Mouse (Mus musculus) E14TG2a.4 (cell line): ENCODE data around the gene Syt1.

ENCODE experiments used
- H3K27me3 ChIP-seq: 2 replicates; pipeline ENCODE4 v1.6.1; 2014; ENCODE audit warnings: low read length, control low read depth; ENCODE audit not compliant: insufficient read depth
- H3K36me3 ChIP-seq: 2 replicates; pipeline ENCODE4 v1.6.1; 2014; ENCODE audit warnings: low read length, control low read depth; ENCODE audit not compliant: insufficient read depth
- H3K4me1 ChIP-seq: replicated peaks from 2 replicates; pipeline ENCODE4 v1.6.1; 2014; ENCODE audit warnings: low read depth, low read length, control low read depth
- H3K4me3 ChIP-seq: replicated peaks from 2 replicates; pipeline ENCODE4 v1.5.1; 2014; ENCODE audit warnings: mild to moderate bottlenecking, low read length
- H3K9me3 ChIP-seq: 2 replicates; pipeline ENCODE4 v1.6.1; 2014; ENCODE audit warnings: low read length, control low read depth
- CTCF ChIP-seq: conservative IDR thresholded peaks from 2 replicates; pipeline ENCODE4 v1.5.1; 2014; ENCODE audit warnings: low read length
- NANOG ChIP-seq: IDR thresholded peaks from 2 replicates; pipeline ENCODE4 v1.6.1; 2014; ENCODE audit warnings: borderline replicate concordance, low read length, mixed read lengths
- POU5F1 ChIP-seq: IDR thresholded peaks from 2 replicates; pipeline ENCODE4 v1.6.1; 2014; ENCODE audit warnings: low read length, borderline replicate concordance

Gene Syt1

GRCm38 (mm10) chr10:108831801-108832200, 179.0 kb downstream of the Syt1 start:
- Histone ChIP-seq H3K27me3 (no peaks in the 10 kb centered on the region), H3K9me3 (no peaks in the 10 kb centered on the region), H3K4me1 (no peaks in the 10 kb centered on the region), H3K36me3 (no peaks in the 10 kb centered on the region), H3K4me3 (no peak overlapping the region)
- TF ChIP-seq CTCF (no peak), NANOG (no peak), POU5F1 (no peak)

GRCm38 (mm10) chr10:108822273-108822672, 188.5 kb downstream of the Syt1 start:
- no peaks in the 10 kb centered on the region for H3K9me3 ChIP-seq

GRCm38 (mm10) chr10:108815339-108815738, 195.4 kb downstream of the Syt1 start:
- Histone ChIP-seq H3K4me3 (no peak overlapping the region), H3K9me3 (no peaks in the 10 kb centered on the region), H3K36me3 (no peaks in the 10 kb centered on the region), H3K4me1 (no peaks in the 10 kb centered on the region), H3K27me3 (no peaks in the 10 kb centered on the region)
- TF ChIP-seq POU5F1 (no peak), CTCF (no peak), NANOG (no peak)

More at GRCm38 (mm10) chr10:108822273-108822672, 188.5 kb downstream of the Syt1 start:
- Histone ChIP-seq H3K27me3 (no peaks in the 10 kb centered on the region), H3K36me3 (no peaks in the 10 kb centered on the region), H3K4me1 (no peaks in the 10 kb centered on the region), H3K4me3 (no peak overlapping the region)
- TF ChIP-seq CTCF (no peak), NANOG (no peak), POU5F1 (no peak)

GRCm38 (mm10) chr10:108804380-108804779, 206.4 kb downstream of the Syt1 start:
- Histone ChIP-seq H3K9me3 (no peaks in the 10 kb centered on the region), H3K4me3 (no peak overlapping the region), H3K4me1 (no peaks in the 10 kb centered on the region), H3K27me3 (no peaks in the 10 kb centered on the region), H3K36me3 (no peaks in the 10 kb centered on the region)
- TF ChIP-seq POU5F1 = no peak
- no peak for TF ChIP-seq CTCF

GRCm38 (mm10) chr10:108800776-108801175, 210.0 kb downstream of the Syt1 start:
- TF ChIP-seq POU5F1 = no peak
- no peak for TF ChIP-seq CTCF
- TF ChIP-seq NANOG = no peak
- Histone ChIP-seq H3K9me3 (no peaks in the 10 kb centered on the region), H3K27me3 (no peaks in the 10 kb centered on the region), H3K36me3 (no peaks in the 10 kb centered on the region), H3K4me3 (no peak overlapping the region), H3K4me1 (no peaks in the 10 kb centered on the region)

- H3K4me3 ChIP-seq = no peak overlapping the region
- H3K4me1 ChIP-seq = no peaks in the 10 kb centered on the region
- no peaks in the 10 kb centered on the region for H3K9me3 ChIP-seq
- no peaks in the 10 kb centered on the region for H3K27me3 ChIP-seq
- H3K36me3 ChIP-seq = no peaks in the 10 kb centered on the region
- TF ChIP-seq NANOG (no peak), POU5F1 (no peak), CTCF (no peak)
Observed at GRCm38 (mm10) chr10:108798826-108799225, 212.0 kb downstream of the Syt1 start.

GRCm38 (mm10) chr10:108782817-108783216, 228.0 kb downstream of the Syt1 start:
- Histone ChIP-seq H3K36me3 (no peaks in the 10 kb centered on the region), H3K27me3 (no peaks in the 10 kb centered on the region), H3K4me1 (no peaks in the 10 kb centered on the region), H3K4me3 (no peak overlapping the region), H3K9me3 (no peaks in the 10 kb centered on the region)
- TF ChIP-seq CTCF (no peak), NANOG (no peak), POU5F1 (no peak)

GRCm38 (mm10) chr10:108780614-108781013, 230.2 kb downstream of the Syt1 start:
- H3K9me3 ChIP-seq = no peaks in the 10 kb centered on the region
- TF ChIP-seq POU5F1 = no peak
- no peak for TF ChIP-seq CTCF
- no peak for TF ChIP-seq NANOG
- H3K36me3 ChIP-seq = no peaks in the 10 kb centered on the region

GRCm38 (mm10) chr10:108776735-108777134, 234.0 kb downstream of the Syt1 start:
- Histone ChIP-seq H3K27me3 (no peaks in the 10 kb centered on the region), H3K9me3 (no peaks in the 10 kb centered on the region), H3K4me1 (no peaks in the 10 kb centered on the region), H3K4me3 (no peak overlapping the region), H3K36me3 (no peaks in the 10 kb centered on the region)
- no peak for TF ChIP-seq CTCF
- TF ChIP-seq POU5F1 = no peak

More at GRCm38 (mm10) chr10:108780614-108781013, 230.2 kb downstream of the Syt1 start:
- Histone ChIP-seq H3K27me3 (no peaks in the 10 kb centered on the region), H3K4me1 (no peaks in the 10 kb centered on the region), H3K4me3 (no peak overlapping the region)

GRCm38 (mm10) chr10:108771081-108771480, 239.7 kb downstream of the Syt1 start:
- H3K4me1 ChIP-seq = no peaks in the 10 kb centered on the region
- H3K36me3 ChIP-seq = no peaks in the 10 kb centered on the region
- TF ChIP-seq CTCF (no peak), NANOG (no peak), POU5F1 (no peak)
- H3K27me3 ChIP-seq = no peaks in the 10 kb centered on the region
- H3K4me3 ChIP-seq = no peak overlapping the region
- H3K9me3 ChIP-seq = no peaks in the 10 kb centered on the region
